Mouse (Mus musculus): Measurements from ENCODE around the gene Olfr221. TPM values are rescaled to one million over a fixed set of nuclear protein-coding genes. Genes with fewer than 3 reads are reported as not detected.

Gene Olfr221
- polyA plus RNA-seq, 1 experiment from 2014 or later, result not detected

- Histone ChIP-seq H3K27me3 (replicated peaks) (no peaks in the 10 kb centered on the region), H3K9me3 (replicated peaks) (no peaks in the 10 kb centered on the region), H3K4me2 (no peak overlapping the region), H3K27ac (ENCODE audit: poor library complexity, severe bottlenecking) (no peak overlapping the region), H3K4me3 (no peak overlapping the region), H3K36me3 (peaks cover 20% of the 10 kb centered on the region), H3K9ac (no peak overlapping the region; the same call in 1 of the 2 replicates), H3K4me1 (replicated peaks) (peaks cover 75% of the 10 kb centered on the region)
- WGBS, result 78% methylated on average over 4 of the region's 4 CpGs
- ATAC-seq (ENCODE audit: insufficient number of reproducible peaks, low FRiP score), result no peak
These were observed 30.2 kb downstream of the Olfr221 start for GRCm38 (mm10) chr14:52012085-52012484.

- Histone ChIP-seq H3K4me2 (no peak overlapping the region), H3K27me3 (replicated peaks) (no peaks in the 10 kb centered on the region), H3K36me3 (peaks cover 24% of the 10 kb centered on the region), H3K9ac (no peak overlapping the region), H3K4me3 (no peak overlapping the region), H3K9me3 (replicated peaks) (no peaks in the 10 kb centered on the region), H3K27ac (ENCODE audit: poor library complexity, severe bottlenecking) (no peak overlapping the region), H3K4me1 (replicated peaks) (peaks cover 75% of the 10 kb centered on the region)
- ATAC-seq (ENCODE audit: insufficient number of reproducible peaks, low FRiP score), result no peak
- 44% methylated on average over 1 of the region's 1 CpGs for WGBS
These were observed 30.6 kb downstream of the Olfr221 start for GRCm38 (mm10) chr14:52011683-52012082.

GRCm38 (mm10) chr14:52010446-52011111 is 31.7 kb downstream of the Olfr221 start:
- 4% methylated on average over 9 of the region's 9 CpGs for WGBS
- peak overlapping the region; percentile 27 for H3K4me3 ChIP-seq
- no peak for ATAC-seq (ENCODE audit: insufficient number of reproducible peaks, low FRiP score)
- H3K27ac ChIP-seq (ENCODE audit: poor library complexity, severe bottlenecking), result peak overlapping the region; percentile 38
- H3K36me3 ChIP-seq, result peaks cover 35% of the 10 kb centered on the region
- H3K4me2 ChIP-seq, result peak overlapping the region; percentile 58
- H3K9me3 ChIP-seq (replicated peaks), result no peaks in the 10 kb centered on the region
- peaks cover 75% of the 10 kb centered on the region for H3K4me1 ChIP-seq (replicated peaks)
- H3K9ac ChIP-seq, result peak overlapping the region; percentile 60
- no peaks in the 10 kb centered on the region for H3K27me3 ChIP-seq (replicated peaks)

- peaks cover 41% of the 10 kb centered on the region for H3K36me3 ChIP-seq
- WGBS, result 63% methylated on average over 6 of the region's 6 CpGs
- peak overlapping the region; percentile 38; the same call in 1 of the 2 replicates for H3K27ac ChIP-seq (ENCODE audit: poor library complexity, severe bottlenecking)
- no peak for ATAC-seq (ENCODE audit: insufficient number of reproducible peaks, low FRiP score)
- H3K9ac ChIP-seq, result peak overlapping the region; percentile 60
- H3K27me3 ChIP-seq (replicated peaks), result no peaks in the 10 kb centered on the region
- H3K4me1 ChIP-seq (replicated peaks), result peaks cover 77% of the 10 kb centered on the region
- H3K4me2 ChIP-seq, result peak overlapping the region; percentile 58
- no peaks in the 10 kb centered on the region for H3K9me3 ChIP-seq (replicated peaks)
- H3K4me3 ChIP-seq, result peak overlapping the region; percentile 27
These were observed 32.4 kb downstream of the Olfr221 start for GRCm38 (mm10) chr14:52009841-52010240.

- Histone ChIP-seq H3K36me3 (peaks cover 46% of the 10 kb centered on the region), H3K27ac (ENCODE audit: poor library complexity, severe bottlenecking) (no peak overlapping the region), H3K9ac (no peak overlapping the region), H3K4me3 (no peak overlapping the region), H3K27me3 (replicated peaks) (no peaks in the 10 kb centered on the region), H3K9me3 (replicated peaks) (no peaks in the 10 kb centered on the region), H3K4me1 (replicated peaks) (peaks cover 82% of the 10 kb centered on the region), H3K4me2 (peak overlapping the region; percentile 31; the same call in 1 of the 2 replicates)
- no peak for ATAC-seq (ENCODE audit: insufficient number of reproducible peaks, low FRiP score)
- WGBS, result 50% methylated on average over 26 of the region's 26 CpGs
These were observed 32.9 kb downstream of the Olfr221 start for GRCm38 (mm10) chr14:52009361-52009760.

- no peaks in the 10 kb centered on the region for H3K9me3 ChIP-seq (replicated peaks)
- no peaks in the 10 kb centered on the region for H3K27me3 ChIP-seq (replicated peaks)
- peak overlapping the region; percentile 47; the same call in 1 of the 2 replicates for H3K9ac ChIP-seq
- H3K27ac ChIP-seq (ENCODE audit: poor library complexity, severe bottlenecking), result no peak overlapping the region
- H3K4me2 ChIP-seq, result peak overlapping the region; percentile 31; the same call in 1 of the 2 replicates
- peaks cover 54% of the 10 kb centered on the region for H3K36me3 ChIP-seq
- ATAC-seq (ENCODE audit: insufficient number of reproducible peaks, low FRiP score), result peak; percentile 48
- WGBS, result 58% methylated on average over 38 of the region's 38 CpGs
- H3K4me1 ChIP-seq (replicated peaks), result peaks cover 88% of the 10 kb centered on the region
- no peak overlapping the region for H3K4me3 ChIP-seq
These were observed 33.7 kb downstream of the Olfr221 start for GRCm38 (mm10) chr14:52008321-52009203.

- 0 out of 2 replicates have a peak overlapping the region, but pooled peaks have one; percentile 23 for H3K9ac ChIP-seq
These were observed 35.5 kb downstream of the Olfr221 start for GRCm38 (mm10) chr14:52006771-52007170.

GRCm38 (mm10) chr14:52006241-52006640 is 36.0 kb downstream of the Olfr221 start:
- 0 out of 2 replicates have a peak overlapping the region, but pooled peaks have one; percentile 23 for H3K9ac ChIP-seq
- peak overlapping the region; percentile 67 for H3K27ac ChIP-seq (ENCODE audit: poor library complexity, severe bottlenecking)

More at GRCm38 (mm10) chr14:52006771-52007170, 35.5 kb downstream of the Olfr221 start:
- Histone ChIP-seq H3K9me3 (replicated peaks) (no peaks in the 10 kb centered on the region), H3K36me3 (peaks cover 72% of the 10 kb centered on the region), H3K4me1 (replicated peaks) (peaks cover 72% of the 10 kb centered on the region), H3K27ac (ENCODE audit: poor library complexity, severe bottlenecking) (peak overlapping the region; percentile 67), H3K4me2 (no peak overlapping the region), H3K27me3 (replicated peaks) (no peaks in the 10 kb centered on the region), H3K4me3 (no peak overlapping the region)
- WGBS, result 94% methylated on average over 23 of the region's 23 CpGs
- no peak for ATAC-seq (ENCODE audit: insufficient number of reproducible peaks, low FRiP score)

GRCm38 (mm10) chr14:52005616-52006015 is 36.6 kb downstream of the Olfr221 start:
- no peaks in the 10 kb centered on the region for H3K9me3 ChIP-seq (replicated peaks)
- H3K9ac ChIP-seq, result no peak overlapping the region
- H3K27ac ChIP-seq (ENCODE audit: poor library complexity, severe bottlenecking), result peak overlapping the region; percentile 67
- 42% methylated on average over 6 of the region's 6 CpGs for whole genome bisulfite sequencing
- peak overlapping the region; percentile 38; the same call in 1 of the 2 replicates for H3K4me2 ChIP-seq
- H3K4me3 ChIP-seq, result no peak overlapping the region
- H3K27me3 ChIP-seq (replicated peaks), result no peaks in the 10 kb centered on the region
- H3K36me3 ChIP-seq, result peaks cover 79% of the 10 kb centered on the region
- no peak for ATAC-seq (ENCODE audit: insufficient number of reproducible peaks, low FRiP score)
- peaks cover 62% of the 10 kb centered on the region for H3K4me1 ChIP-seq (replicated peaks)

More at GRCm38 (mm10) chr14:52006241-52006640, 36.0 kb downstream of the Olfr221 start:
- H3K9me3 ChIP-seq (replicated peaks), result no peaks in the 10 kb centered on the region
- peaks cover 67% of the 10 kb centered on the region for H3K4me1 ChIP-seq (replicated peaks)
- H3K4me3 ChIP-seq, result no peak overlapping the region
- H3K36me3 ChIP-seq, result peaks cover 74% of the 10 kb centered on the region
- H3K4me2 ChIP-seq, result peak overlapping the region; percentile 38
- no peaks in the 10 kb centered on the region for H3K27me3 ChIP-seq (replicated peaks)
- no peak; the same call in 1 of the 2 replicates for ATAC-seq (ENCODE audit: insufficient number of reproducible peaks, low FRiP score)
- WGBS, result 58% methylated on average over 8 of the region's 8 CpGs

- Histone ChIP-seq H3K4me1 (replicated peaks) (peaks cover 57% of the 10 kb centered on the region), H3K36me3 (peaks cover 84% of the 10 kb centered on the region), H3K27ac (ENCODE audit: poor library complexity, severe bottlenecking) (peak overlapping the region; percentile 67), H3K27me3 (replicated peaks) (no peaks in the 10 kb centered on the region), H3K4me2 (no peak overlapping the region), H3K4me3 (no peak overlapping the region), H3K9ac (no peak overlapping the region), H3K9me3 (replicated peaks) (no peaks in the 10 kb centered on the region)
- WGBS, result 60% methylated on average over 7 of the region's 7 CpGs
- no peak for ATAC-seq (ENCODE audit: insufficient number of reproducible peaks, low FRiP score)
These were observed 37.1 kb downstream of the Olfr221 start for GRCm38 (mm10) chr14:52005141-52005540.

- no peak for ATAC-seq (ENCODE audit: insufficient number of reproducible peaks, low FRiP score)
- H3K36me3 ChIP-seq, result peaks cover 87% of the 10 kb centered on the region
- H3K4me3 ChIP-seq, result no peak overlapping the region
- no peak overlapping the region for H3K27ac ChIP-seq (ENCODE audit: poor library complexity, severe bottlenecking)
- H3K9me3 ChIP-seq (replicated peaks), result no peaks in the 10 kb centered on the region
- H3K27me3 ChIP-seq (replicated peaks), result no peaks in the 10 kb centered on the region
- peaks cover 46% of the 10 kb centered on the region for H3K4me1 ChIP-seq (replicated peaks)
- H3K9ac ChIP-seq, result no peak overlapping the region
- 45% methylated on average over 16 of the region's 16 CpGs for WGBS
- no peak overlapping the region for H3K4me2 ChIP-seq
These were observed 38.2 kb downstream of the Olfr221 start for GRCm38 (mm10) chr14:52003981-52004495.
